Mouse (Mus musculus) gastrocnemius, postnatal 36 days (tissue): ENCODE measurements around the gene Ppif. TPM values are rescaled to one million over a fixed set of nuclear protein-coding genes. Genes with fewer than 3 reads are reported as not detected.

Experiments used
- DNase-seq, 2 experiments: peaks; one replicate each; pipeline ENCODE4 v3.0.0; 2022
- intact Hi-C: fragments of 180-260 bp; cut with DNase I; formaldehyde crosslinking; loops from one replicate; pipeline ENCODE4 v1.15.1; 2025
- long read RNA-seq, 2 experiments: library from polyadenylated mRNA; stranded (forward); transcript quantifications; one replicate each; pipeline ENCODE4 v2.0.0; 2021
- total RNA-seq, 2 experiments: library from RNA; stranded (reverse); gene quantifications; 2 replicates each; pipeline ENCODE4 v1.2.3; 2021

The Ppif gene
- 10 to 100 TPM; 31.8 to 36.5 TPM for total RNA-seq
- long read RNA-seq, experiment 1, transcript Ppif-201 (6 exons, 1,549 nt), result major isoform, 62 of 80 reads
- long read RNA-seq, experiment 1, partial matches to known transcripts, result 2 of 80 reads
- long read RNA-seq, experiment 1, other reads (novel, unspliced or antisense), result 16 of 80 reads
- long read RNA-seq, experiment 2, transcript Ppif-201 (6 exons, 1,549 nt), result major isoform, 88 of 95 reads
- long read RNA-seq, experiment 2, partial matches to known transcripts, result 2 of 95 reads
- long read RNA-seq, experiment 2, other reads (novel, unspliced or antisense), result 5 of 95 reads

GRCm38 (mm10) chr14:25693888-25694568 is at the start of gene Ppif:
Gene Ppif, plus strand, starts transcription at chr14:25694154.
- peak; percentile 95 for DNase-seq
- intact Hi-C loops, result no loop called here

GRCm38 (mm10) chr14:25645717-25646116 is 48.2 kb upstream of the Ppif start:
- no peak for DNase-seq
- intact Hi-C loops, result loop anchor here (5.0 kb wide), 2 partner anchors 57 to 157 kb away; no protein-coding TSS in a partner anchor

GRCm38 (mm10) chr14:25646161-25646621 is 47.8 kb upstream of the Ppif start:
- intact Hi-C loops, result loop anchor here (5.0 kb wide), 2 partner anchors 56 to 156 kb away; no protein-coding TSS in a partner anchor
- DNase-seq, result peak; percentile 35 to 40

GRCm38 (mm10) chr14:25651131-25651530 is 42.8 kb upstream of the Ppif start:
- DNase-seq, result no peak
- intact Hi-C loops, result no loop called here

- intact Hi-C loops, result no loop called here
- DNase-seq, result no peak
Measured at GRCm38 (mm10) chr14:25651905-25652304, 42.0 kb upstream of the Ppif start.

- intact Hi-C loops, result no loop called here
- DNase-seq, result no peak
Measured at GRCm38 (mm10) chr14:25654401-25655197, 39.4 kb upstream of the Ppif start.

GRCm38 (mm10) chr14:25660661-25661060 is 33.3 kb upstream of the Ppif start:
- DNase-seq, result no peak

GRCm38 (mm10) chr14:25661185-25661920 is 32.6 kb upstream of the Ppif start:
- intact Hi-C loops, result no loop called here
- no peak for DNase-seq

More at GRCm38 (mm10) chr14:25660661-25661060, 33.3 kb upstream of the Ppif start:
- intact Hi-C loops, result no loop called here

GRCm38 (mm10) chr14:25663649-25664309 is 30.2 kb upstream of the Ppif start:
- DNase-seq, result no peak
- intact Hi-C loops, result no loop called here

GRCm38 (mm10) chr14:25664310-25664695 is 29.7 kb upstream of the Ppif start:
- no peak for DNase-seq
- intact Hi-C loops, result no loop called here

GRCm38 (mm10) chr14:25665314-25665970 is 28.5 kb upstream of the Ppif start:
- intact Hi-C loops, result no loop called here
- peak in 1 of 2 experiments; percentile 0 for DNase-seq

GRCm38 (mm10) chr14:25666668-25667376 is 27.1 kb upstream of the Ppif start:
- intact Hi-C loops, result no loop called here
- DNase-seq, result no peak

- intact Hi-C loops, result no loop called here
Measured at GRCm38 (mm10) chr14:25667587-25667986, 26.4 kb upstream of the Ppif start.

GRCm38 (mm10) chr14:25679625-25680024 is 14.3 kb upstream of the Ppif start:
- intact Hi-C loops, result no loop called here
- DNase-seq, result no peak

More at GRCm38 (mm10) chr14:25667587-25667986, 26.4 kb upstream of the Ppif start:
- DNase-seq, result peak in 1 of 2 experiments; percentile 0

GRCm38 (mm10) chr14:25682020-25682419 is 11.9 kb upstream of the Ppif start:
- DNase-seq, result no peak
- intact Hi-C loops, result no loop called here

- no peak for DNase-seq
- intact Hi-C loops, result no loop called here
Measured at GRCm38 (mm10) chr14:25686216-25686945, 7.6 kb upstream of the Ppif start.

- no peak for DNase-seq
- intact Hi-C loops, result no loop called here
Measured at GRCm38 (mm10) chr14:25686983-25687901, 6.7 kb upstream of the Ppif start.
